Comparison of ENCODE assay signal across 21 mouse cellular contexts in the genomic region with DNA sequence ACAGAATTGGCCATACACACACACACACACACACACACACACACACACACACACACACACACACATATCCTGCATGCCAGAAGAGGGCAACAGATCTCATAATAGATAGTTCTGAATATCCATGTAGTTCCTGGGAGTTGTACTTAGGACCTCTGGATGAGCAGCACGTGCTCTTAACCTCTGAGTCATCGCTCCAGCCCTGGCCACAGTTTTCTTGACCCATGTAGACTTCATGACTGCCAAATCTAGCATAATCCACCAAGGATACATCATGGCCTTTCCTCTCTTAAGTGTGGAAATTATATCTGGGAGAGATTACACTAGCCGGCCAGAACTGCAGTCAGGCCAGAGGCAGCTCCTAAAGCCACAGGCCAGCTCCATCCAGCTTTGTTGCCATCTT. TPM values are rescaled to one million over a fixed set of nuclear protein-coding genes. Genes with fewer than 3 reads are reported as not detected.
A peak's percentile ranks its signal among the peaks of the same experiment; 100 is the strongest.
DNase-seq lines count a peak whose midpoint lies in the region; ATAC-seq and TF ChIP-seq lines count a peak whose summit lies in the region.
"Had no signal": no experiment of that assay in that cellular context is flagged by ENCODE, and none has a peak within 500 bp of the region (broad histone marks: within the 10 kb centered on the region; RNA-seq: fewer than 3 reads in every experiment).

No protein-coding gene starts in this region.

- no peak overlapping the region for H3K4me2 ChIP-seq in forebrain, embryonic 12.5 days
- H3K4me2 ChIP-seq: embryonic facial prominence, embryonic 15.5 days; forebrain, embryonic 15.5 days; heart, embryonic 13.5 days; liver, embryonic 12.5 days; midbrain, embryonic 13.5 days had no signal

- TF ChIP-seq POLR2A in kidney, adult 2 months (IDR thresholded peaks at IDR 0.05; ENCODE audit: low read depth, low read length) = no peak

- H3K27ac ChIP-seq in kidney, adult 2 months (ENCODE audit: insufficient read depth, low read depth, low read length) = no peak overlapping the region
- no peak overlapping the region for H3K27ac ChIP-seq in forebrain, embryonic 12.5 days
- H3K27ac ChIP-seq: embryonic facial prominence, embryonic 15.5 days; forebrain, embryonic 15.5 days; heart, embryonic 13.5 days; hindbrain, postnatal 0 days; liver, embryonic 12.5 days; midbrain, embryonic 13.5 days had no signal

- DNase-seq in kidney, adult 2 months = peak; percentile 37
- no peak for DNase-seq in kidney, postnatal 10 days
- peak; percentile 49 for DNase-seq in 3T3-L1 (ENCODE audit: low read depth, low spot score)
- DNase-seq in B cell, adult 2 months = peak; percentile 45 to 48
- DNase-seq in adrenal gland, adult 8-10 months = peak; percentile 33
- DNase-seq in left cerebral cortex, postnatal 36 days (ENCODE audit: low spot score in 2 of 2) = no peak
- no peak for DNase-seq in testis, postnatal 14 days (ENCODE audit: low spot score)
- DNase-seq: cerebellum, adult 8-10 months; gastrocnemius, postnatal 10 days; heart, adult 18-20 months; heart, postnatal 14 days; lung, adult 18-20 months; lung, postnatal 10 days had no signal

- no peaks in the 10 kb centered on the region for H3K27me3 ChIP-seq in kidney, adult 2 months (replicated peaks; ENCODE audit: control insufficient read depth, insufficient read depth, low read length)
- no peaks in the 10 kb centered on the region for H3K27me3 ChIP-seq in forebrain, embryonic 12.5 days
- H3K27me3 ChIP-seq: embryonic facial prominence, embryonic 15.5 days; forebrain, embryonic 15.5 days; heart, embryonic 13.5 days; liver, embryonic 12.5 days; midbrain, embryonic 13.5 days had no signal

- no peaks in the 10 kb centered on the region for H3K9me3 ChIP-seq in forebrain, embryonic 12.5 days
- H3K9me3 ChIP-seq: forebrain, embryonic 15.5 days; heart, embryonic 13.5 days; midbrain, embryonic 13.5 days had no signal

- intact Hi-C loops in left cerebral cortex, postnatal 36 days (cut with DNase I) = no loop called here

- H3K4me1 ChIP-seq in kidney, adult 2 months (ENCODE audit: control insufficient read depth, insufficient read depth, low read length) = 0 out of 2 replicates have a peak, but pooled peaks cover 3% of the 10 kb centered on the region
- H3K4me1 ChIP-seq in forebrain, embryonic 12.5 days = peaks cover 12% of the 10 kb centered on the region

- 62% methylated on average over 3 of the region's 3 CpGs for WGBS in kidney, adult 2 months
- 95% methylated on average over 3 of the region's 3 CpGs for WGBS in forebrain, embryonic 12.5 days

- no peak overlapping the region for H3K4me3 ChIP-seq in kidney, adult 2 months (ENCODE audit: insufficient read depth, low read depth, low read length)
- H3K4me3 ChIP-seq in forebrain, embryonic 12.5 days (replicated peaks) = no peak overlapping the region
- H3K4me3 ChIP-seq: embryonic facial prominence, embryonic 15.5 days; forebrain, embryonic 15.5 days; heart, embryonic 13.5 days; liver, embryonic 12.5 days; midbrain, embryonic 13.5 days had no signal

- no peak overlapping the region for H3K9ac ChIP-seq in forebrain, embryonic 12.5 days
- H3K9ac ChIP-seq: embryonic facial prominence, embryonic 15.5 days; forebrain, embryonic 15.5 days; heart, embryonic 13.5 days; liver, embryonic 12.5 days; midbrain, embryonic 13.5 days had no signal

- no peak for TF ChIP-seq CTCF in kidney, adult 2 months (conservative IDR thresholded peaks at IDR 0.05; ENCODE audit: insufficient read depth, insufficient read length, low read depth, low read length)

- H3K36me3 ChIP-seq in kidney, adult 2 months (ENCODE audit: control insufficient read depth, insufficient read depth, low read length) = peaks cover 16% of the 10 kb centered on the region
- peaks cover 34% of the 10 kb centered on the region for H3K36me3 ChIP-seq in forebrain, embryonic 12.5 days (replicated peaks)

- no peak for ATAC-seq in forebrain, embryonic 12.5 days (ENCODE audit: low FRiP score)
- ATAC-seq: CD4-positive, CD25-positive, alpha-beta regulatory T cell, adult 4 months; forebrain, embryonic 15.5 days; hindbrain, postnatal 0 days; liver, embryonic 12.5 days; midbrain, embryonic 13.5 days had no signal

RNA-seq across cellular contexts. Expression of gene Zfp617, which starts 18.1 kb away (rescaled TPM):
- polyA plus RNA-seq in kidney, adult 2 months (2012; rRNA removed) = 2.8 and 3.8 TPM in 2 replicates
- total RNA-seq in adrenal gland, adult 8-10 months (2022) = 10 to 100 TPM; 24.9 to 36.5 (median 32.0) TPM
- total RNA-seq in left cerebral cortex, postnatal 36 days (2021) = 10 to 100 TPM; 27.5 to 29.3 TPM
- 35.8 and 37.8 TPM in 2 replicates for polyA plus RNA-seq in forebrain, embryonic 12.5 days (2016; fragmentation: Nextera tagmentation; extraction: Ambion mirVana)

RNA-seq across cellular contexts. Expression of gene Zfp882, which starts 18.1 kb away (rescaled TPM):
- polyA plus RNA-seq in kidney, adult 2 months (2012; rRNA removed) = 0.87 and 1.3 TPM in 2 replicates
- total RNA-seq in adrenal gland, adult 8-10 months (2022) = 1 to 10 TPM; 5.6 to 8.4 (median 7.4) TPM
- 10 to 100 TPM; 10.5 to 11.9 TPM for total RNA-seq in left cerebral cortex, postnatal 36 days (2021)
- polyA plus RNA-seq in forebrain, embryonic 12.5 days (2016; fragmentation: Nextera tagmentation; extraction: Ambion mirVana) = 13.0 and 15.0 TPM in 2 replicates

RNA-seq across cellular contexts. Expression of gene Zfp961, which starts 24.3 kb away (rescaled TPM):
- 6.7 and 8.9 TPM in 2 replicates for polyA plus RNA-seq in kidney, adult 2 months (2012; rRNA removed)
- 10 to 100 TPM; 22.0 to 30.6 (median 27.0) TPM for total RNA-seq in adrenal gland, adult 8-10 months (2022)
- 10 to 100 TPM; 13.5 to 18.7 TPM for total RNA-seq in left cerebral cortex, postnatal 36 days (2021)
- 23.3 and 29.7 TPM in 2 replicates for polyA plus RNA-seq in forebrain, embryonic 12.5 days (2016; fragmentation: Nextera tagmentation; extraction: Ambion mirVana)

RNA-seq across cellular contexts. Expression of gene Zfp709, which starts 44.7 kb away (rescaled TPM):
- 0.29 and 0.52 TPM in 2 replicates for polyA plus RNA-seq in kidney, adult 2 months (2012; rRNA removed)
- 10 to 100 TPM in 1 of 4 experiments, 1 to 10 TPM in 3; 6.5 to 10.1 (median 8.1) TPM for total RNA-seq in adrenal gland, adult 8-10 months (2022)
- 10 to 100 TPM in 1 of 2 experiments, 1 to 10 TPM in 1; 8.7 to 13.6 TPM for total RNA-seq in left cerebral cortex, postnatal 36 days (2021)
- polyA plus RNA-seq in forebrain, embryonic 12.5 days (2016; fragmentation: Nextera tagmentation; extraction: Ambion mirVana) = 6.0 and 8.0 TPM in 2 replicates

Comparison
In these comparisons a context has a peak if more than half of its experiments do, and no peak if none do; other contexts are left out.
1. DNase-seq: peak in kidney, adult 2 months (single experiment), 3T3-L1 (single experiment), B cell, adult 2 months (2 of 2) and adrenal gland, adult 8-10 months (single experiment); none in kidney, postnatal 10 days (single experiment), left cerebral cortex, postnatal 36 days (0 of 2) and testis, postnatal 14 days (single experiment).